ENCODE assay signal across 14 mouse cellular contexts in genomic region chr6:21767787-21768221, GRCm38 (mm10).
A peak's percentile ranks its signal among the peaks of the same experiment; 100 is the strongest.
DNase-seq lines count a peak whose midpoint lies in the region; ATAC-seq and TF ChIP-seq lines count a peak whose summit lies in the region.
"Had no signal": no experiment of that assay in that cellular context is flagged by ENCODE, and none has a peak within 500 bp of the region (broad histone marks: within the 10 kb centered on the region; RNA-seq: fewer than 3 reads in every experiment).

No protein-coding gene starts in this region.

- no peaks in the 10 kb centered on the region for H3K4me1 ChIP-seq in kidney, embryonic 16.5 days (ENCODE audit: insufficient read depth, low read length)
- no peaks in the 10 kb centered on the region for H3K4me1 ChIP-seq in lung, embryonic 14.5 days (ENCODE audit: insufficient read depth)
- H3K4me1 ChIP-seq in forebrain, postnatal 0 days (ENCODE audit: insufficient read depth) = no peaks in the 10 kb centered on the region
- H3K4me1 ChIP-seq in heart, embryonic 10.5 days = no peaks in the 10 kb centered on the region
- H3K4me1 ChIP-seq: embryonic facial prominence, embryonic 15.5 days had no signal

- DNase-seq in cerebellum, adult 9-10 months = peak; percentile 2
- no peak for DNase-seq in cerebellum, adult 8-10 months
- DNase-seq in kidney, adult 8-10 months = no peak
- peak; percentile 63 for DNase-seq in lung, embryonic 14.5 days
- no peak for DNase-seq in lung, postnatal 25 days (ENCODE audit: low spot score)
- DNase-seq in forebrain, postnatal 0 days = peak; percentile 57
- DNase-seq in heart, embryonic 10.5 days (ENCODE audit: low spot score) = no peak
- DNase-seq: cerebellum, postnatal 36 days; heart, adult 2 months; kidney, adult 2 months; right cerebral cortex, postnatal 14 days had no signal

- no peak for TF ChIP-seq CTCF in lung, embryonic 14.5 days (IDR thresholded peaks at IDR 0.05; ENCODE audit: low read depth)
- no peak for TF ChIP-seq CTCF in forebrain, postnatal 0 days (IDR thresholded peaks at IDR 0.05; ENCODE audit: low read depth)

- 54% methylated on average over 12 of the region's 12 CpGs for WGBS in kidney, embryonic 16.5 days
- WGBS in lung, embryonic 14.5 days = 59% methylated on average over 12 of the region's 12 CpGs
- 50% methylated on average over 12 of the region's 12 CpGs for WGBS in forebrain, postnatal 0 days
- WGBS in heart, embryonic 10.5 days = 90% methylated on average over 12 of the region's 12 CpGs

- no peak overlapping the region for H3K4me3 ChIP-seq in kidney, embryonic 16.5 days (ENCODE audit: low read length)
- no peak overlapping the region for H3K4me3 ChIP-seq in lung, embryonic 14.5 days (ENCODE audit: low read depth, low read length)
- H3K4me3 ChIP-seq in forebrain, postnatal 0 days (ENCODE audit: low read depth, low read length) = no peak overlapping the region
- no peak overlapping the region for H3K4me3 ChIP-seq in heart, embryonic 10.5 days
- H3K4me3 ChIP-seq: embryonic facial prominence, embryonic 15.5 days; heart, adult 2 months had no signal

- H3K9me3 ChIP-seq in kidney, embryonic 16.5 days (ENCODE audit: low read length) = no peaks in the 10 kb centered on the region
- H3K9me3 ChIP-seq in lung, embryonic 14.5 days (ENCODE audit: low read depth, low read length) = no peaks in the 10 kb centered on the region
- H3K9me3 ChIP-seq in forebrain, postnatal 0 days (ENCODE audit: low read length) = no peaks in the 10 kb centered on the region
- H3K9me3 ChIP-seq in heart, embryonic 10.5 days = no peaks in the 10 kb centered on the region
- H3K9me3 ChIP-seq: embryonic facial prominence, embryonic 15.5 days had no signal

- H3K4me2 ChIP-seq in kidney, embryonic 16.5 days (replicated peaks; ENCODE audit: low read depth, low read length) = peak overlapping the region; percentile 8; the same call in 1 of the 2 replicates
- no peak overlapping the region for H3K4me2 ChIP-seq in lung, embryonic 14.5 days
- peak overlapping the region; percentile 21; the same call in 1 of the 2 replicates for H3K4me2 ChIP-seq in forebrain, postnatal 0 days (ENCODE audit: low read depth)
- H3K4me2 ChIP-seq: embryonic facial prominence, embryonic 15.5 days had no signal

- no peak overlapping the region for H3K9ac ChIP-seq in kidney, embryonic 16.5 days (replicated peaks; ENCODE audit: low read length)
- H3K9ac ChIP-seq in lung, embryonic 14.5 days = no peak overlapping the region
- no peak overlapping the region for H3K9ac ChIP-seq in forebrain, postnatal 0 days
- H3K9ac ChIP-seq: embryonic facial prominence, embryonic 15.5 days had no signal

- no peaks in the 10 kb centered on the region for H3K27me3 ChIP-seq in kidney, embryonic 16.5 days (ENCODE audit: insufficient read depth, low read length)
- no peaks in the 10 kb centered on the region for H3K27me3 ChIP-seq in lung, embryonic 14.5 days (ENCODE audit: insufficient read depth, low read length)
- H3K27me3 ChIP-seq in forebrain, postnatal 0 days (ENCODE audit: insufficient read depth, low read length) = no peaks in the 10 kb centered on the region
- no peaks in the 10 kb centered on the region for H3K27me3 ChIP-seq in heart, embryonic 10.5 days (ENCODE audit: insufficient read depth, poor library complexity, severe bottlenecking)
- H3K27me3 ChIP-seq: embryonic facial prominence, embryonic 15.5 days; Patski had no signal

- 0 out of 2 replicates have a peak, but pooled peaks cover 7% of the 10 kb centered on the region for H3K36me3 ChIP-seq in kidney, embryonic 16.5 days (ENCODE audit: insufficient read depth, low read length)
- H3K36me3 ChIP-seq in lung, embryonic 14.5 days (ENCODE audit: insufficient read depth) = 0 out of 2 replicates have a peak, but pooled peaks cover 4% of the 10 kb centered on the region
- no peaks in the 10 kb centered on the region for H3K36me3 ChIP-seq in forebrain, postnatal 0 days (ENCODE audit: insufficient read depth)
- peaks cover 7% of the 10 kb centered on the region for H3K36me3 ChIP-seq in heart, embryonic 10.5 days
- H3K36me3 ChIP-seq: embryonic facial prominence, embryonic 15.5 days had no signal

- no peak overlapping the region for H3K27ac ChIP-seq in kidney, embryonic 16.5 days (ENCODE audit: low read length)
- H3K27ac ChIP-seq in lung, embryonic 14.5 days (ENCODE audit: low read depth) = no peak overlapping the region
- no peak overlapping the region for H3K27ac ChIP-seq in forebrain, postnatal 0 days (ENCODE audit: low read depth, low read length)
- no peak overlapping the region for H3K27ac ChIP-seq in heart, embryonic 10.5 days
- H3K27ac ChIP-seq: embryonic facial prominence, embryonic 15.5 days had no signal

- peak; percentile 35; the same call in 1 of the 2 replicates for ATAC-seq in kidney, embryonic 16.5 days (ENCODE audit: low FRiP score, low TSS enrichment)
- peak; percentile 17; the same call in 1 of the 2 replicates for ATAC-seq in lung, embryonic 14.5 days (ENCODE audit: insufficient read depth)
- ATAC-seq in forebrain, postnatal 0 days = peak; percentile 78
- ATAC-seq: Patski had no signal

Comparison
In these comparisons a context has a peak if more than half of its experiments do, and no peak if none do; other contexts are left out.
1. DNase-seq: peak in cerebellum, adult 9-10 months (single experiment), lung, embryonic 14.5 days (single experiment) and forebrain, postnatal 0 days (single experiment); none in cerebellum, adult 8-10 months (single experiment), kidney, adult 8-10 months (0 of 2), lung, postnatal 25 days (single experiment) and heart, embryonic 10.5 days (single experiment).
2. ATAC-seq: peak in every context shown above with its lines; median percentile 78 in forebrain, postnatal 0 days; 35 in kidney, embryonic 16.5 days; 17 in lung, embryonic 14.5 days.